Mouse (Mus musculus): Measurements from ENCODE around the gene Glyctk. TPM values are rescaled to one million over a fixed set of nuclear protein-coding genes. Genes with fewer than 3 reads are reported as not detected.

The Glyctk gene
- total RNA-seq, 1 experiment from 2014 or later, result 0.29 TPM

DNA sequence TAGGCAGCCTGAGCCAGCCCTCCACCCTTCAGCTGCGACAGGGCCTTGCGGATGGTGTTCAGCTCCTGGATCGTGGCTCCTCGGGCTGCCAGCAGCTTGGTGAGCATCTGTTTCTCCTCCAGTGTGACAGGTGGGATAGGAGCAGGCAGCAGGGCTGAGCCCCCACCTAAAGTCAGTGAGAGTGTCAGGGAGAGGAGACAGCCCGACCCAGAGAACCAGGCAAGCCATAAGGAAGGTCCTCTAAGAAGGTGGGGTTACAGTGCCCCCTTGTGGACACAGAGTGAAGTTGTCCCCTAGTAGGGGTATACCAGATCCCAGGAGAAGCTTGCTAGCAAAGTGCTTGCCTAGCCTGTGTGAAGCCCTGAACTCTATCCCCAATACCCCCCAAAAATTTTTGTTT is 1.5 kb downstream of the Glyctk start:
- peak; percentile 33; the same call in 1 of the 2 replicates for ATAC-seq (replicated peaks; ENCODE audit: insufficient number of reproducible peaks, low FRiP score, low TSS enrichment, poor library complexity, severe bottlenecking)

DNA sequence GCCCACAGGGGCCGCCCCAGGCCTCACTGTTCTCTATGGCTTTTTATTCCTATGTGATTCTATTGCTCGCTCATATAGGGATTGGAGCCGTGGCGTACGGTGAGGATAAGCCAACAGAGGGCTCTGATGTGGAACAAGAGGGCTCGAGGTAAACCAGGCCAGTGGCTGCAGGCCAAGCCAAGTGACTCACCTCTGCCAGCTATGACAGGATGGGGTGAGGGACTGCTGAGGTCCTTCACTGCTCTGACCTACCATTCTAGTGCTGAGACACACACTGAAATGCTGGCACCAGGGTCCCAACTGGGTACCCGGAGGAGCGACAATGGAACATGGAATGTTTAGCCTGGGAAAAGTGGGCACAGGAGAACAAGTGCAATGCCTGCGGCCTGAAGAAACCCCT is 3.8 kb downstream of the Glyctk start:
- no peak for ATAC-seq (replicated peaks; ENCODE audit: insufficient number of reproducible peaks, low FRiP score, low TSS enrichment, poor library complexity, severe bottlenecking)

DNA sequence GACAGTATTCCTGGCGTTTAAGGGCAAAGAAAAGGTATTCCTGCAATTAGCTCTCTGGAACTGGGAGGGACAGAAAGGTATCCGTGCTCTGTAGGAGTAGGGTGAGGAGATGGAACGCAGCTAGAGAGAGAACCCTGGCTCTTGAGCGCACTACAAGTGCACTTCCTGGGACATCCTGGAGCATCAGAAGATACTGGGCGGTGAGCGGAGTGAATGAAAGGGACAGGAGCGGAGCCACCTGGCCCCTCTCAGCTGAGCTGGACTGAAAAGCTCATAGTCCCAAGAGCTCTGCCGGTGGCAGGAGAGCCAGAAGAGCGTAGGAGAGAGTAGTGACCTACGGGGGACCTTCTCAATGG is 8.6 kb downstream of the Glyctk start:
- no peak for ATAC-seq (replicated peaks; ENCODE audit: insufficient number of reproducible peaks, low FRiP score, low TSS enrichment, poor library complexity, severe bottlenecking)

DNA sequence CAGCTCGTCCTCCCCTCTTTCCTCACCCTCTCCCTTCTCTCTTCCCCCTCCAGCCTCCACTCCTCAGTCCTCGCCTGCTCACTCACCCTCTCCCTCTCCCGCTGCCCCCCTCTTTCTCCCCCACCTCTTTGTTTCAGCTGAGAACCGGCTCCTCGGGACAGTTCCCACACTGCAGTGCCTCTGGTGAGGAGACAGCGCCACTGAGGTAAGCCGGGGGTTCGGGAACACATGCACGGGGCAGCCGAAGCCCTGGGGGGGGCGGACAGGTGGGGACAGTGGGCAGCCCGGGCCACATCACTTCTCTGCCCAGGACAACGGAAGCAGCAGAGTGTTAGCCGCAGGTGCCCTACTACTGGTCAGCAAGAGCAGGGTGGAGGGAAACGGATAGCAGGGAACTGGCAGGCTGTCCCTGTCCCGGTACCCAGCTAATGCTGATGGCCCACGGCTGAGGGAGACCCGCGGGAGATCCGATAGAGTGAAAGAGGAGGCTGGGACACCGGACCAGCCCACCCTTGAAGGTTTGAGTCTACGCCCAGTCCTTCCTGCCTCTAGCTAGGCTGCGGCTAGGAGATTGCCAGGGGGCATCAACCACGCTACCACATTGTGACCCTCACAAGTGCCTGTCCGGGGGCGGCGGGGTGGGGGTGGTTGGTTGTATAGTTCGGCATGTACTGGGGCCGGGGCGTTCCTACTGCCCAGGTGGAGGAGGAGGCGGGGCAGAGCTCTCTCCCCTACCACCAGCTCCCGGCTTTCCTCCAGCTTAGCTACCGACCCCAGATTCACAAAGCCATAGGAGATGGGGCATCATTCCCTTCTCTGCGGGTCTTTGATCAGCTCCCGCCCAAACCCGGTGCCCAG is 9.2 kb downstream of the Glyctk start:
- ATAC-seq (replicated peaks; ENCODE audit: insufficient number of reproducible peaks, low FRiP score, low TSS enrichment, poor library complexity, severe bottlenecking), result no peak

DNA sequence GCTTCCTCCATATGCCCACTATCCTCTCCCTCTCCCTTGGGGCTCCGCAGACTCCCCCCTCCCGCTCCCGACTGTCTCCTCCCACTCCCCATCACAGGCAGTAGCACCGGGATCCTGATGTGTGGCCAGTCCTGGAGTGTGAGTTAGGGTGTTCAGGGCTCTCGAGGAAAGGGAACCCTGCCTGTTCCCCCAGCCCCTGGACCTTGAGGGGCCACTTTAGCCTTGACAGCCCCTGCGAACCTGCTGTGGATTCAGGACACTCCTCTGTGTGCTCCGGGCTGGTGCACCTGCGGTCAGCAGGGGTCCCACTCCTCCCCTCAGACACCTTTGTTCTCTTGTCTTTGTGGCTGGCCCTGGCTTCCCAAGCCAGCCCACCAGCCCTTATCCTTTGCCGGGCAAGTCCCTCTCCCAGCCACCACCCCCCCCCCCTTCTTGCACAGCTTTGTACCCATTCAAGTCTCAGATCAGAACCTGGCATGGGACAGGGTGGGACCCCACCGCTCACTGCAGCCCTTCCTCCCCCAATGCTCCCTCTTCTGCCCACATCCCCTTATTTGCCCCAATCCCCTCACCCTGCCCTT is 10.0 kb downstream of the Glyctk start:
- ATAC-seq (replicated peaks; ENCODE audit: insufficient number of reproducible peaks, low FRiP score, low TSS enrichment, poor library complexity, severe bottlenecking), result no peak

DNA sequence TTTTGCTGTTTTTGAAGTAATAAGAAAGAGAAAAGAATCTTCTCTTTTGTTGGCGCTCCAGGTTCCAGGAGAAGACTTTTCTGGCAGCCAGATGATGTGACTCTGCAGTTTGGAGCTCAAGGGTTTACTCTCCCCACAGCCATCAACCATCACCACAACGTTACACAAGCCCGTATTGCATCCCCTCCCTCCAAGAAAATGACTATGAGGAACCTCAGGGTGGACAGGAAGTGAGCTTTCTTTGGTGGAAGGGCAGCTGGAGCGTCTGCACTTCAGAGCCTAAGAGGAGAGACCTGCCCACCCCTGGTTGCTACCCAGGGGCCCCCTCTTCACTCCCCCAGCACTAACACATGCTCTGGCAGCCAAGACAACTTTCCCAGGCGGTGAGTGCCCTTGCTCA is 10.7 kb downstream of the Glyctk start:
- no peak; the same call in 1 of the 2 replicates for ATAC-seq (replicated peaks; ENCODE audit: insufficient number of reproducible peaks, low FRiP score, low TSS enrichment, poor library complexity, severe bottlenecking)

DNA sequence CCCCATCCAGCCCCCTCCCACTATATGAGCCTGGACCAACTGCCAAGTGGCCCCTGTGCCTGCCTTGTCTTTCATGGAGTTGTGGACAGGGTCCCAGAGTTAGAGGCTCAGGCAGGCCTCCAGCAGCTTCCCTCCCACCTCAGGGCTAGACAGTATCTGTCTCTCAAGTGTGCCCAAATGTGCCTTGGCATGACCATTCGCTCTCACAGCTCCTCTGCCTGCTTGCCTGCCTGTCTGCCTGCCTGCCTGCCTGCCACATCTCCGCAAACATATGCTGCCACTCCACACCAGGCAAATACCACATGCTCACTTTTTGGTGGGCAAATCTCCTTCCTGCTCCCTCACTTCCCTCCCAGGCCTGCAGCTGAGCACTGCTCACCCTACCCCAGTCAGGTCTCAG is 12.4 kb downstream of the Glyctk start:
- no peak for ATAC-seq (replicated peaks; ENCODE audit: insufficient number of reproducible peaks, low FRiP score, low TSS enrichment, poor library complexity, severe bottlenecking)

DNA sequence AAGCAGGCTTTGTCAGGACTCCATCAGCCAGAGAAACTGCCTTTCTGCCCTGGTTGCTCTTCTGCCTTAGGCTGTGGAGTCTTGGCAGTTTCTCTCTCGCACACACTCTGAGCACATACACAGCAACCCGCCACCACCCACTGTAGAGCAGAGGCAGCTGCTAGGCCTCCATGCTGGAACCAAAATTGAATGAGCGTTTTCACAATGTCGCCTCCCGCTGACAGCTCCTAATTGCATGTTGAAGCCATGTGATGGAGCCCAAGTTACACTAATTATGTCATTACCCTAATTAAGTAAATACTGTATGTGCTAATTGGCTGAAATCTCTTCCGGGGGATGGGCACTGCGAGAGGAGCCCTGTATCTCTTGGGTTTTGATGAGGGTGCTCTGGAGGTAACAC is 13.8 kb downstream of the Glyctk start:
- ATAC-seq (replicated peaks; ENCODE audit: insufficient number of reproducible peaks, low FRiP score, low TSS enrichment, poor library complexity, severe bottlenecking), result no peak

DNA sequence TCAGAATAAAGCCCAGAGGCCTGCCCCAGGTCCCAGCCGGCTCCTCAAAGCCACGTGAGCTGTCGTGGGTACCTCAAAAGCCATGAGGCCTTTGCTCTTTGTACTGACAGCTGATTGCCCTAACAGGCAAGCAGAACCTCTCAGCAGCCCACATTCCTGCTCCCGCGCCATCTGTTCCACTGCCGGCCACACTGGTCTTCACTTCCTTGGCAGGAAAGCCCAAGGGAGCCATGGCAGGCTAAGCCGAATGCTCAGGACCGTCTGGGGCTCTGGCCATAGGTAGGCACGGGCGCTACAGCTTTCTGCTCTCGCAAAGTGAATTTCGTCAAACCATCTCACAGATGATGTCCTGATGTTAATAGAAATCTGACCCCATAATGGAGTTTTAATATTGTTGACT is 16.0 kb downstream of the Glyctk start:
- no peak for ATAC-seq (replicated peaks; ENCODE audit: insufficient number of reproducible peaks, low FRiP score, low TSS enrichment, poor library complexity, severe bottlenecking)

DNA sequence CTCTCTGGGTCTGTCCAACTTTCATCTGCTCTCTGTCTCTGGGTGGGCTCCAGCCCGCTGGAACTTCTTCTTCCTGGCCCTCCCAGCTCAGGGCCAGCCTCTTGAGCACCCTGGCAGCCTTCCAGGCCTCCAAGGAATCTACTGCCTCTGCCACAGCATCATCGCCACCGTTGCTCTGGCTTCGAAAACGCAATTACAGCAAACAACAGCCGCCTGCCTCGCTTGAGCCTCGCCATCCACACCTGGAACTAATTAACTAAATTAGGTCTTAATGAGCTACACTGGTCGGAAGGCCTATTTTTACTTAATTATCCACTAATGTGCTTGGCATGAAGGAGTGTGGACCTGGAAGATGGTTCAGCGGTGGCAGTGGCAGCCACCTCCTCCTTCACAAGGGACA is 18.2 kb downstream of the Glyctk start:
- ATAC-seq (replicated peaks; ENCODE audit: insufficient number of reproducible peaks, low FRiP score, low TSS enrichment, poor library complexity, severe bottlenecking), result no peak

DNA sequence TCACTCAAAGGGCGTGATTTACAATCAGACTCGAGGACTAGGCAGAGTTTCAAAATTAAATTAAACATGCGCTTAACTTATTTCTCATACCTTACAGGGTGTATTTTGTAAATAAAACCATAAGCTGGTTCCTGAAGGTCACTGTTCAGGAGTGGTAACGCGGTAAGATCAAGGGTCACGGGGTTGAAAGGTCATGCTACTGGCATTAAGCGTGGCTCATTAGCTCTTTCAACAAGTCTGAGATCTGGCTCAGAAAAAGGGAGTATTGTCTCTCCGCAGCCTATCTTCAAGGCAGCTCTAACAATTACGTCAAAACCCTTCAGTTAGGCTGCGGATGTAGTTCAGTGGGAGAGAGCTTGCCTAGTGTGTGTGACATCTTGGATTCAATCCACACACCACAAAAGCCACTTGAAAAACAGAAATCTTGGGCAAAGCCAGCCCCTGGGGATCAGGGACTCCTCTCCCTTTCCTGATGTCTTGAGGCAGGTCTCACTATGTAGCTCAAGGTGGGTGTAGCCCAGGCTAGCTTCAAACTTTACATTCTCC is 20.2 kb downstream of the Glyctk start:
- no peak for ATAC-seq (replicated peaks; ENCODE audit: insufficient number of reproducible peaks, low FRiP score, low TSS enrichment, poor library complexity, severe bottlenecking)

DNA sequence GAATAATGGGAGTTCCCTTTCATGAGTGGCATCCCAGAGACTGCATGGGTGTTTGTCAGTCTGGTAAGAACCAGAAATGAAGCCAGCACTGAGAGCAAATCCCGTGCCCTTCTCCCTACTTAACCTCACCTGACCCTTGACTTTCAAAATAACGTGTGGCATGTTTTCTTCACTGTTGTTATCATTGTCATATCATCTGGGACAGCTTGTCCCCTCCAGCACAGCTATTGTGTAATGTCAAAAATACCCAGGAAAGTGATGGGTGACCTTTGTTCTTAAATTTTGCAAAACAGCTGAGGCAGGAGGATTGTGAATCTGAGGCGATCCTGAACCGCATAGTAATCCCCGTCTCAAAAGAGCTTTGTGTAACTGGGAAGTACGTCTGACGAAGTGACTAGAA is 27.7 kb downstream of the Glyctk start:
- ATAC-seq (replicated peaks; ENCODE audit: insufficient number of reproducible peaks, low FRiP score, low TSS enrichment, poor library complexity, severe bottlenecking), result no peak

DNA sequence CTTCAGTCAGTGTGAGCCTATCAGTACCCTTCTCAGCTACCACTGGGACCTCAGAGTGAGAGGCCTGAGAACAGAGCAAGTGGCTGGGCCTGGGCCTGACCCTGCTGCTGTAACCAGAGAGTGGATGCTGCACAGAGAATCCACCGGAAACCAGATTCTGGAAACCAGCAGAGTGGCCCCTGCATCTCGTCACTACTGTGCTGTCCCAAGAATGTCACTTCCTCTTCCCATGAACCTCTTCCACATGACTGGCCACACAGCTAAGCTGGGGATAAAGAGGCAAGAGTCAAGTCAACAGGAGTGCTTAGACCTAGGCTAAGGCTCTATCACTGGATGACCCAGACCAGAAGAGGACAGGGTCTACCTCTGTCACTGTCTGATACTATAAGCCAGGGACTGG is 28.9 kb downstream of the Glyctk start:
- no peak for ATAC-seq (replicated peaks; ENCODE audit: insufficient number of reproducible peaks, low FRiP score, low TSS enrichment, poor library complexity, severe bottlenecking)

DNA sequence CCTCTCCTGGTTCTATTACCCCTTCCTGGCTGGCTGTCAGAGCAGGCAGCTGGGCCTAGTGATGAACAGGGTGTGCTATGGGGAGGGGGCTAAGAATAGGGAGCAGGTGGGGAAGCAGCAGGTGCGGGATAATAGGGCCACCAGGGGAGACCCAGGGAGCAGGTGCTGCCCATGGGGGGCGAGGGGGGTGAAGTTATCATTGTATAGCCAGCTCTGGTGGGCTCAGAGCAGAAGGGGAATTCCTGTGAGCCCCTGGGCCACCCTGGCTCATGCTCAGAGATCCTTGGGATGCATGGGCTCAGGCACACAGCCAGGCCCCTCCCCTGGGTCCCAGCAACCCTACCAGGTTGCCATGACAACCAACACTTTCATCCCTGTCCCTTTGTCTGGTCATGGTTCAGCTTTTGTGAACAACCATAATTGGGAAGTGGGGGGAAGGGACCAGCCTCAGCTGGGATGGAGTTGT is 31.1 kb downstream of the Glyctk start:
- no peak for ATAC-seq (replicated peaks; ENCODE audit: insufficient number of reproducible peaks, low FRiP score, low TSS enrichment, poor library complexity, severe bottlenecking)

DNA sequence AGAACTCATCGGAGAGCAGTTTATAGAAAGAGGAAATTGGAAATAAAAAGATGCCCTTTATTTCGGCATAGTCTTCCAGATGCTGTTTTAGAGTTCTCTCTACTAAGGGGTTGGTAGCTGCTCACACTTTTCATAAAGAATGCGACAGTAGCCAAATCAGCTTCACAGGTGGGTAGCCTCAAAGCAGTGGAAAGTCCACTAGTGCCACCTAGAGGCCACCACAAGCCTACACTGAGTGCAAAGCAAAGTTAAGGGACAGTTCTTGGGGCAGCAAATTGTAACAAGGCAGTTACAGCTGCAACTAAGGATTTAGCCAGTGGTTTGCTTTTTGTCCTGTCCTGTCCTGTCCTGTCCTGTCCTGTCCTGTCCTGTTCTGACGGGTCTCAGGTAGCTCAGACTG is 34.3 kb downstream of the Glyctk start:
- no peak for ATAC-seq (replicated peaks; ENCODE audit: insufficient number of reproducible peaks, low FRiP score, low TSS enrichment, poor library complexity, severe bottlenecking)

DNA sequence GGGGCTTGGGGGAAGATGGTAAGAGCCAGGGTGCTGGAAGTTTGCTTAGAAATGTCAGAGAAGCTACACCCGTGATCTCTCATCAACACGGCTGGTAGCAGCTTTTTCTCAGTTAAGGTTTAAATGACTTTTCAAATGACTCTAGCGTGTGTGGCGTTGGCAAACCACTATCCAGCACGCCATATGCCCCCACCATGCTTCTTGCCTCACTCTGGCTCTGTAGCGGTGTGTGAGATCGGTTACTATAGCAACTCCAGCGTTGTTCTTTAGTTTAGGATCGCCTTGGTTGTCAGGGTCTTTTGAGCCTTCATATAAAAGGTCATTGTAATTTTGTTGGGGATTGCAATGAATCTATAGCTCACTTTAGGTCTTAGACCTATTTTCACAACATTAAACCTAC is 38.9 kb downstream of the Glyctk start:
- ATAC-seq (replicated peaks; ENCODE audit: insufficient number of reproducible peaks, low FRiP score, low TSS enrichment, poor library complexity, severe bottlenecking), result no peak

DNA sequence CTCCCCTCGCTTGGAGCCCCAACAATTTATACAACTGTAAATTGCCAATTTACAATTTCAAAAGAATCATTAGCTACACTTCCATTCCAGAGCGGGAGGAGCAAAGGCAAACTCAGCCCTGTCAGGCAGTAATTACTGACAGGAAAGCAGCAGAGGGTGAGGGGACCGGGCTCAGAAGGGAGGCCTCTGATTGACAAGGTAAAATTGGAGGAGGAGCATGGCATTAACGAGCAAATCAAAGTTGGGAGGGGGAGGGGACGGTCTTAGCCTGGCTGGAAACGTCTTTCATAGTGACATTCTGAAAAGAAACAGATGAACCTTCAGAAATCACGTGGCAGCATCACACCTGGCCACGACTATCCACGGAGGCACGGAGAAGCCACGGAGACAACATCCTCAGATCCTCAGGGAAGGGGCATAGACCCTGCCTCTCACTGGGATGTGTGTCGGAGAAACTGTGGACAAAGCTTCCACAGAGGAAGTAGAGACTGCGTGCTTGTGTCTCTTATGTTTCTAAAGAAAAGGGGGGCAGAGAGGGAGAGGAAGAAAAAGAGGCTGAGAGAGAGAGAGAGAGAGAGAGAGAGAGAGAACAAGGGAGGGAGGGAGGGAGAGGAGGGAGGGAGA is 42.0 kb downstream of the Glyctk start:
- ATAC-seq (replicated peaks; ENCODE audit: insufficient number of reproducible peaks, low FRiP score, low TSS enrichment, poor library complexity, severe bottlenecking), result no peak

DNA sequence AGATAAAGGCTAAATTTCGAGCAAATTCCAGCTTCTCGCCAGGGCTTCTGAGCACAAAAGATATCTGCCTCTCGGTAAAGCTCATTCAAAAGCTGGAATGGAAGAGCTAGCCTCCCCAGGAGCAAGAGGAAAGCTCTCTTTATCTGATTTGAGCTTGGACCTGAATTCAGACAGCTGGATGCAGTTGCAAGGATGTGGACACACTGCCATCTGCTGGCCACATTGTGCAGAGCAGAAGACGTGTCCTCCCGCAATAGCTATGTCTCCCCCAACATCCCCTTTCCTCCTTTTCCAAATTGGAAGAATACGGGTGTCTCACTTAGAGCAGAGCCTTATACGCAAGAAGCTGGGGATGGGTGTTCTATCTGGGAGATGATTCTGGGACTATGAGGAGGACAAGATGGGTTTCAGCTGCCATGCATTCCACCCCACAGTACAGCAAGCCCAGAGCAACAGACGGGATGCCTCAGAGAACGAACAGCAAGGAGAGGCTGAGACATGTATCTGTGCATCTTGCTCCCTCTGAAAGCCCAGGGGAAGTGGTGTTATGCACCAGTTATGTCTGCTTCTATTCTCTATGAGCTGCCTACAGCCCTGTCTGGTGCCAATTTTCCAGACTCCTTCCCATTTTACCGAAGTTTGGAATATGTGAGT is 45.0 kb downstream of the Glyctk start:
- ATAC-seq (replicated peaks; ENCODE audit: insufficient number of reproducible peaks, low FRiP score, low TSS enrichment, poor library complexity, severe bottlenecking), result no peak

DNA sequence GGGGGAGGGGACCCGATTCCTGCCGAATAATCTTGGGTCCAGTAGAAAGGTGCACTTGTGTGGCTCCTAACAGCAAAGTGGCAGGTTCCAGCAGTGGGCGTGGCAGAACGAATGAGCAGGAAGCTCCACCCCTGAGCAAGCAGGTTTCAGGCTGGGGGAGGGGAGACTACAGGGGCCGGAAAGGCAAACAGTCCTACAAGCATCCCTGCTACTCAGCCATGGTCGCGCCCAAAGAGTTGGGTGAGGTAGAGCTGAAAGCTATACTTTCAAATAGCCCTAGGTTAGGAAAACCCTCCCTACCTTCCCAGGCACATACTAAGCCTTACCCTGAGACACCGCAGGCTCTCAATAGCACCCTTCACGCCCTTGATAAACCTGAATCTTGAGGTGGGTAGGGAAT is 51.7 kb downstream of the Glyctk start:
- ATAC-seq (replicated peaks; ENCODE audit: insufficient number of reproducible peaks, low FRiP score, low TSS enrichment, poor library complexity, severe bottlenecking), result no peak
